Mouse (Mus musculus) hindbrain, embryonic 11.5 days (tissue): ENCODE measurements at regions not wholly inside any gene's neighbourhood (a gene's known extent, or its start where the extent isn't known, plus 50 kb on each side); places are given as distances from the start of the nearest gene placed in this dataset.

ENCODE experiments used
- ATAC-seq: fragments of 200-750 bp; cut with Nextera tagmentation; 2 replicates; pipeline ENCODE4 v1.8.0; 2017; ENCODE audit warnings: mild to moderate bottlenecking, moderate TSS enrichment, moderate library complexity; ENCODE audit not compliant: low FRiP score
- DNase-seq: peaks from one replicate; pipeline ENCODE4 v3.0.0-alpha.2; 2015; ENCODE audit warnings: low spot score
- H3K27ac ChIP-seq: fragments of 300-500 bp; sonication (generic); 2 replicates; pipeline ENCODE4 v1.5.1; 2014; ENCODE audit warnings: mild to moderate bottlenecking, low read depth, low read length
- H3K27me3 ChIP-seq: fragments of 300-500 bp; sonication (generic); 2 replicates; pipeline ENCODE4 v1.6.1; 2014; ENCODE audit warnings: mild to moderate bottlenecking, low read length, moderate library complexity, mixed read lengths; ENCODE audit not compliant: control insufficient read depth, insufficient read depth
- H3K36me3 ChIP-seq: fragments of 300-500 bp; sonication (generic); 2 replicates; pipeline ENCODE4 v1.6.1; 2014; ENCODE audit warnings: mild to moderate bottlenecking, low read length, moderate library complexity, mixed read lengths; ENCODE audit not compliant: control insufficient read depth, insufficient read depth
- H3K4me1 ChIP-seq: fragments of 300-500 bp; sonication (generic); replicated peaks from 2 replicates; pipeline ENCODE4 v1.6.1; 2014; ENCODE audit warnings: low read length, mixed read lengths; ENCODE audit not compliant: control insufficient read depth, insufficient read depth
- H3K4me2 ChIP-seq: fragments of 300-500 bp; sonication (generic); replicated peaks from 2 replicates; pipeline ENCODE4 v1.6.1; 2014; ENCODE audit warnings: mild to moderate bottlenecking, low read depth, low read length
- H3K4me3 ChIP-seq: fragments of 300-500 bp; sonication (generic); 2 replicates; pipeline ENCODE4 v1.5.1; 2014; ENCODE audit warnings: low read depth, low read length
- H3K9ac ChIP-seq: fragments of 300-500 bp; sonication (generic); 2 replicates; pipeline ENCODE4 v1.6.1; 2014; ENCODE audit warnings: low read depth, low read length
- H3K9me3 ChIP-seq: fragments of 300-500 bp; sonication (generic); 2 replicates; pipeline ENCODE4 v1.6.1; 2016; ENCODE audit warnings: low read length; ENCODE audit not compliant: control insufficient read depth
- WGBS: fragments of 180-500 bp; shearing (Covaris S2); extraction: QIAGEN DNeasy Blood & Tissue Kit; methylation state at CpG from one replicate; pipeline ENCODE4 v1.1.7; 2014; 5-methylcytosine and 5-hydroxymethylcytosine counted together

GRCm38 (mm10) chr16:77166722-77167121, 153.2 kb downstream of the Usp25 start:
- no peak overlapping the region for H3K27ac ChIP-seq
- ATAC-seq (no peak), DNase-seq (peak; percentile 19)
- no peaks in the 10 kb centered on the region for H3K27me3 ChIP-seq
- no peaks in the 10 kb centered on the region for H3K36me3 ChIP-seq
- WGBS = 70% methylated on average over 4 of the region's 4 CpGs
- no peaks in the 10 kb centered on the region for H3K4me1 ChIP-seq
- H3K4me3 ChIP-seq = no peak overlapping the region
- H3K4me2 ChIP-seq = no peak overlapping the region
- H3K9me3 ChIP-seq = no peaks in the 10 kb centered on the region
- no peak overlapping the region for H3K9ac ChIP-seq

GRCm38 (mm10) chr16:77173026-77173692, 159.7 kb downstream of the Usp25 start:
- DNase-seq = peak; percentile 22
- Histone ChIP-seq H3K27ac (no peak overlapping the region), H3K4me2 (no peak overlapping the region), H3K36me3 (no peaks in the 10 kb centered on the region), H3K9ac (no peak overlapping the region), H3K4me1 (no peaks in the 10 kb centered on the region), H3K9me3 (no peaks in the 10 kb centered on the region), H3K27me3 (no peaks in the 10 kb centered on the region), H3K4me3 (no peak overlapping the region)
- 22% methylated on average over 8 of the region's 8 CpGs for WGBS
- ATAC-seq = peak; percentile 78

- H3K27me3 ChIP-seq = no peaks in the 10 kb centered on the region
- H3K36me3 ChIP-seq = no peaks in the 10 kb centered on the region
- 87% methylated on average over 7 of the region's 7 CpGs for WGBS
- no peak overlapping the region for H3K4me3 ChIP-seq
- H3K27ac ChIP-seq = no peak overlapping the region
- ATAC-seq (no peak), DNase-seq (no peak)
- no peaks in the 10 kb centered on the region for H3K9me3 ChIP-seq
- no peak overlapping the region for H3K4me2 ChIP-seq
- no peaks in the 10 kb centered on the region for H3K4me1 ChIP-seq
- H3K9ac ChIP-seq = no peak overlapping the region
Observed at GRCm38 (mm10) chr16:77174744-77175432, 161.4 kb downstream of the Usp25 start.

GRCm38 (mm10) chr16:77180990-77181389, 167.5 kb downstream of the Usp25 start:
- Histone ChIP-seq H3K4me3 (no peak overlapping the region), H3K4me2 (no peak overlapping the region), H3K27ac (no peak overlapping the region), H3K36me3 (no peaks in the 10 kb centered on the region), H3K27me3 (no peaks in the 10 kb centered on the region), H3K4me1 (no peaks in the 10 kb centered on the region), H3K9me3 (no peaks in the 10 kb centered on the region), H3K9ac (no peak overlapping the region)
- DNase-seq = no peak
- no peak for ATAC-seq
- WGBS = 87% methylated on average over 2 of the region's 2 CpGs
